8 mouse cellular contexts compared by ENCODE assay signal in the genomic region with DNA sequence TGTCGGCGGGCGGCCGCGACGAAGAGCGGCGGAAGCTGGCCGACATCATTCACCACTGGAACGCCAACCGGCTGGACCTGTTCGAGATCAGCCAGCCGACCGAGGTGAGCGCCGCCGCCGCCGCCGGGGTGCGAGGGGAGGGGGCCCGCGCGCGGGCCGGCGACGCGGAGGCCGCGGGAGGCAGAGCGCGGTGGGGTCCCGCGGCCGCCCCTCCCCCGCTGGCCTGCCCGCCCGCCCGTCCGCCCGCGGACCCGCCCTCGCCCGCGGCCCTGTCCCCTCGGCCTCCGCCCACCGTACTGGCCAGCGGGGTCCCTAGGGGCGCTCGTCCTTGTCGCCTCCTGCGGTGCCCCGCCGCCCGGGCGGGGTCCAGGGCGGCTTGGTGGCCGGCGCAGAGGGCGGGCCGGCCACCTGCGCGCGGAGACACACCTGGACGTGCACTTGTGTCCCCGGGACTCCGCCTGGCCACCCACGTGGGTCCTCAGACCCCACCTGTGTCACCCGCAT. TPM values are rescaled to one million over a fixed set of nuclear protein-coding genes. Genes with fewer than 3 reads are reported as not detected.
A peak's percentile ranks its signal among the peaks of the same experiment; 100 is the strongest.
DNase-seq lines count a peak whose midpoint lies in the region; ATAC-seq and TF ChIP-seq lines count a peak whose summit lies in the region.

No protein-coding gene starts in this region.

- no peaks in the 10 kb centered on the region for H3K9me3 ChIP-seq in E14TG2a.4 (ENCODE audit: low read length)
- no peaks in the 10 kb centered on the region for H3K9me3 ChIP-seq in forebrain, embryonic 15.5 days

- H3K4me1 ChIP-seq in E14TG2a.4 (replicated peaks; ENCODE audit: low read depth, low read length): peaks cover 58% of the 10 kb centered on the region
- H3K4me1 ChIP-seq in forebrain, embryonic 15.5 days: peaks cover 50% of the 10 kb centered on the region

- peak overlapping the region; percentile 99 for H3K9ac ChIP-seq in forebrain, embryonic 15.5 days (replicated peaks)

- H3K4me2 ChIP-seq in forebrain, embryonic 15.5 days (replicated peaks): peak overlapping the region; percentile 87
- peak overlapping the region; percentile 65 for H3K4me2 ChIP-seq in myocyte (ENCODE audit: low read depth)

- intact Hi-C loops in gastrocnemius, postnatal 14 days (cut with DNase I; ENCODE audit: low total_unique reads): no loop called here
- intact Hi-C loops in gastrocnemius, postnatal 36 days (cut with DNase I): no loop called here

- WGBS in forebrain, embryonic 15.5 days: under 1% methylated on average over 67 of the region's 72 CpGs

- H3K27ac ChIP-seq in forebrain, embryonic 15.5 days (replicated peaks): peak overlapping the region; percentile 98

- H3K4me3 ChIP-seq in E14TG2a.4 (replicated peaks; ENCODE audit: low read length) (peak overlapping the region; percentile 91), myocyte (peak overlapping the region; percentile 32)
- H3K4me3 ChIP-seq in forebrain, embryonic 15.5 days: peak overlapping the region; percentile 97

- H3K27me3 ChIP-seq in E14TG2a.4 (ENCODE audit: insufficient read depth, low read length) (no peaks in the 10 kb centered on the region), myocyte (ENCODE audit: control insufficient read depth, insufficient read depth, insufficient read length) (no peaks in the 10 kb centered on the region)
- no peaks in the 10 kb centered on the region for H3K27me3 ChIP-seq in forebrain, embryonic 15.5 days

- peak; percentile 25 for DNase-seq in gastrocnemius, postnatal 14 days
- DNase-seq in gastrocnemius, postnatal 36 days: no peak
- peak; percentile 62 for DNase-seq in kidney, postnatal 10 days
- DNase-seq in left cerebral cortex, adult 18-20 months (ENCODE audit: low spot score in 2 of 2): no peak
- no peak for DNase-seq in frontal cortex, postnatal 10 days (ENCODE audit: low spot score in 2 of 2)

- H3K36me3 ChIP-seq in E14TG2a.4 (ENCODE audit: insufficient read depth, low read length): peaks cover 9% of the 10 kb centered on the region; the same call in 1 of the 2 replicates
- no peaks in the 10 kb centered on the region for H3K36me3 ChIP-seq in forebrain, embryonic 15.5 days
- H3K36me3 ChIP-seq in myocyte (ENCODE audit: control insufficient read depth, insufficient read depth): no peaks in the 10 kb centered on the region

- peak overlapping the region; percentile 92 for H3ac ChIP-seq in myocyte (ENCODE audit: control insufficient read depth, insufficient read length)

- peak; percentile 41 for ATAC-seq in forebrain, embryonic 15.5 days (replicated peaks)

- peaks cover 41% of the 10 kb centered on the region for H3K79me2 ChIP-seq in myocyte (ENCODE audit: control insufficient read depth, insufficient read depth)

- TF ChIP-seq POLR2A in myocyte (IDR thresholded peaks at IDR 0.05; ENCODE audit: insufficient read length, low read depth): no peak

- TF ChIP-seq CTCF in E14TG2a.4 (conservative IDR thresholded peaks at IDR 0.05; ENCODE audit: low read length): no peak

TF ChIP-seq in myocyte, 11 proteins besides CTCF, POLR2A, EP300 and RAD21:
- no peak for TF ChIP-seq POLR2AphosphoS2 (IDR thresholded peaks at IDR 0.05; ENCODE audit: insufficient read length, low read depth)
- no peak for TF ChIP-seq TCF3 (IDR thresholded peaks at IDR 0.05; ENCODE audit: insufficient read length, low read depth)
- no peak for TF ChIP-seq REST (IDR thresholded peaks at IDR 0.05; ENCODE audit: insufficient read depth, insufficient read length)
- TF ChIP-seq MYOD1 (IDR thresholded peaks at IDR 0.05; ENCODE audit: control insufficient read depth in 1 of 3, insufficient read length in 2 of 3, low read depth in 2 of 3): peak in 1 of 3 experiments; percentile 28
TF ChIP-seq in myocyte: peak in this region for 1.

RNA-seq across cellular contexts. Expression of gene Afdn, which starts 0.4 kb away (rescaled TPM):
- 10 to 100 TPM; 77.6 to 81.8 TPM for total RNA-seq in gastrocnemius, postnatal 14 days (2021)
- 10 to 100 TPM; 46.9 to 48.8 TPM for total RNA-seq in gastrocnemius, postnatal 36 days (2021)
- polyA plus RNA-seq in forebrain, embryonic 15.5 days (2015; fragmentation: Nextera tagmentation; extraction: Ambion mirVana): 179 and 191 TPM in 2 replicates
- polyA plus RNA-seq in myocyte (2012; fragmentation: generic; extraction: Trizol): 22.1 TPM
- total RNA-seq in left cerebral cortex, adult 18-20 months (2021): 100 to 1,000 TPM; 114 TPM

RNA-seq across cellular contexts. Expression of gene Tcte2, which starts 0.9 kb away (rescaled TPM):
- total RNA-seq in gastrocnemius, postnatal 14 days (2021): 1 to 10 TPM; 1.2 to 1.3 TPM
- 1 to 10 TPM in 1 of 2 experiments, under 1 TPM in 1; 0.48 to 1.5 TPM for total RNA-seq in gastrocnemius, postnatal 36 days (2021)
- 23.5 and 27.8 TPM in 2 replicates for polyA plus RNA-seq in forebrain, embryonic 15.5 days (2015; fragmentation: Nextera tagmentation; extraction: Ambion mirVana)
- 0.97 TPM for polyA plus RNA-seq in myocyte (2012; fragmentation: generic; extraction: Trizol)
- total RNA-seq in left cerebral cortex, adult 18-20 months (2021): 10 to 100 TPM; 22.2 to 25.0 TPM

Comparison
In these comparisons a context has a peak if more than half of its experiments do, and no peak if none do; other contexts are left out.
1. DNase-seq: peak in gastrocnemius, postnatal 14 days (single experiment) and kidney, postnatal 10 days (single experiment); none in gastrocnemius, postnatal 36 days (0 of 2), left cerebral cortex, adult 18-20 months (0 of 2) and frontal cortex, postnatal 10 days (0 of 2).
2. H3K4me3 ChIP-seq: peak in every context shown above with its lines; median percentile 97 in forebrain, embryonic 15.5 days; 91 in E14TG2a.4; 32 in myocyte.
3. RNA of gene Tcte2, which starts 0.9 kb away (total RNA-seq): 22.2 to 25.0 TPM in left cerebral cortex, adult 18-20 months; 0.48 to 1.5 TPM in gastrocnemius, postnatal 36 days and 1.2 to 1.3 TPM in gastrocnemius, postnatal 14 days; every median in the first group is over 4 times any median in the second.